Mouse (Mus musculus): Measurements from ENCODE around the gene Hinfp. TPM values are rescaled to one million over a fixed set of nuclear protein-coding genes. Genes with fewer than 3 reads are reported as not detected.

The Hinfp gene
- total and polyA plus RNA-seq, 3 experiments: 6.9 to 12.6 (median 10.2) TPM

- H3K9ac ChIP-seq (ENCODE audit: low read depth, low read length): no peak overlapping the region
- H3K36me3 ChIP-seq (ENCODE audit: control insufficient read depth, insufficient read depth, low read length): no peaks in the 10 kb centered on the region
- peaks cover 11% of the 10 kb centered on the region; the same call in 1 of the 2 replicates for H3K27me3 ChIP-seq (ENCODE audit: control insufficient read depth, insufficient read depth, low read length)
- H3K4me1 ChIP-seq (ENCODE audit: control insufficient read depth, insufficient read depth, low read length): peaks cover 3% of the 10 kb centered on the region; the same call in 1 of the 2 replicates
- peak in 1 of 2 experiments; percentile 31 for DNase-seq
- H3K27ac ChIP-seq: no peak overlapping the region
- intact Hi-C loops (cut with DNase I): no loop called here
- H3K4me3 ChIP-seq: no peak overlapping the region
- H3K79me2 ChIP-seq (replicated peaks; ENCODE audit: control insufficient read depth, insufficient read depth, low read length): no peaks in the 10 kb centered on the region
- WGBS: 35% methylated on average over 6 of the region's 6 CpGs
- TF ChIP-seq EP300 (IDR thresholded peaks at IDR 0.05; ENCODE audit: insufficient read depth, low read depth, low read length) (no peak), POLR2A (IDR thresholded peaks at IDR 0.05; ENCODE audit: insufficient read depth, low read depth, low read length) (no peak), CTCF (IDR thresholded peaks at IDR 0.05) (no peak)
These were observed 19.1 kb downstream of the Hinfp start for GRCm38 (mm10) chr9:44286256-44286850.

- no peak overlapping the region for H3K9ac ChIP-seq (ENCODE audit: low read depth, low read length)
- no peaks in the 10 kb centered on the region for H3K79me2 ChIP-seq (replicated peaks; ENCODE audit: control insufficient read depth, insufficient read depth, low read length)
- TF ChIP-seq POLR2A (IDR thresholded peaks at IDR 0.05; ENCODE audit: insufficient read depth, low read depth, low read length) (no peak), EP300 (IDR thresholded peaks at IDR 0.05; ENCODE audit: insufficient read depth, low read depth, low read length) (no peak), CTCF (IDR thresholded peaks at IDR 0.05) (no peak)
- 41% methylated on average over 5 of the region's 5 CpGs for WGBS
- no peak overlapping the region for H3K27ac ChIP-seq
- H3K4me1 ChIP-seq (ENCODE audit: control insufficient read depth, insufficient read depth, low read length): no peaks in the 10 kb centered on the region
- H3K36me3 ChIP-seq (ENCODE audit: control insufficient read depth, insufficient read depth, low read length): no peaks in the 10 kb centered on the region
- DNase-seq: no peak
- intact Hi-C loops (cut with DNase I): no loop called here
- peaks cover 9% of the 10 kb centered on the region; the same call in 1 of the 2 replicates for H3K27me3 ChIP-seq (ENCODE audit: control insufficient read depth, insufficient read depth, low read length)
- no peak overlapping the region for H3K4me3 ChIP-seq
These were observed 22.3 kb downstream of the Hinfp start for GRCm38 (mm10) chr9:44283183-44283582.

GRCm38 (mm10) chr9:44269973-44270372 lies 35.5 kb downstream of the Hinfp start:
- 88% methylated on average over 4 of the region's 4 CpGs for WGBS
- Histone ChIP-seq H3K36me3 (ENCODE audit: control insufficient read depth, insufficient read depth, low read length) (no peaks in the 10 kb centered on the region), H3K27ac (no peak overlapping the region), H3K4me1 (ENCODE audit: control insufficient read depth, insufficient read depth, low read length) (peaks cover 4% of the 10 kb centered on the region; the same call in 1 of the 2 replicates), H3K27me3 (ENCODE audit: control insufficient read depth, insufficient read depth, low read length) (no peaks in the 10 kb centered on the region), H3K79me2 (replicated peaks; ENCODE audit: control insufficient read depth, insufficient read depth, low read length) (no peaks in the 10 kb centered on the region), H3K4me3 (no peak overlapping the region), H3K9ac (ENCODE audit: low read depth, low read length) (no peak overlapping the region)
- no peak for TF ChIP-seq POLR2A (IDR thresholded peaks at IDR 0.05; ENCODE audit: insufficient read depth, low read depth, low read length)
- TF ChIP-seq CTCF (IDR thresholded peaks at IDR 0.05): no peak
- no peak for TF ChIP-seq EP300 (IDR thresholded peaks at IDR 0.05; ENCODE audit: insufficient read depth, low read depth, low read length)
- DNase-seq: no peak
- intact Hi-C loops (cut with DNase I): loop anchor here (1.0 to 10.0 kb wide), 3 partner anchors 21 to 285 kb away; no protein-coding TSS in a partner anchor

GRCm38 (mm10) chr9:44269077-44269476 lies 36.4 kb downstream of the Hinfp start:
- Histone ChIP-seq H3K27ac (no peak overlapping the region), H3K27me3 (ENCODE audit: control insufficient read depth, insufficient read depth, low read length) (no peaks in the 10 kb centered on the region), H3K4me3 (no peak overlapping the region), H3K36me3 (ENCODE audit: control insufficient read depth, insufficient read depth, low read length) (no peaks in the 10 kb centered on the region), H3K9ac (ENCODE audit: low read depth, low read length) (no peak overlapping the region), H3K79me2 (replicated peaks; ENCODE audit: control insufficient read depth, insufficient read depth, low read length) (no peaks in the 10 kb centered on the region), H3K4me1 (ENCODE audit: control insufficient read depth, insufficient read depth, low read length) (peaks cover 4% of the 10 kb centered on the region; the same call in 1 of the 2 replicates)
- 86% methylated on average over 3 of the region's 3 CpGs for WGBS
- TF ChIP-seq EP300 (IDR thresholded peaks at IDR 0.05; ENCODE audit: insufficient read depth, low read depth, low read length): no peak
- TF ChIP-seq CTCF (IDR thresholded peaks at IDR 0.05): peak; percentile 80
- DNase-seq: peak in 1 of 2 experiments; percentile 49
- intact Hi-C loops (cut with DNase I): loop anchor here (1.0 to 10.0 kb wide), 3 partner anchors 20 to 284 kb away; no protein-coding TSS in a partner anchor

GRCm38 (mm10) chr9:44268432-44268831 lies 37.0 kb downstream of the Hinfp start, which contains the start of gene Nlrx1:
Gene Nlrx1 (minus strand): TSS chr9:44268599.
- Histone ChIP-seq H3K36me3 (ENCODE audit: control insufficient read depth, insufficient read depth, low read length) (no peaks in the 10 kb centered on the region), H3K4me1 (ENCODE audit: control insufficient read depth, insufficient read depth, low read length) (peaks cover 4% of the 10 kb centered on the region; the same call in 1 of the 2 replicates), H3K27me3 (ENCODE audit: control insufficient read depth, insufficient read depth, low read length) (no peaks in the 10 kb centered on the region), H3K9ac (ENCODE audit: low read depth, low read length) (peak within 1 kb of the TSS; percentile 95), H3K4me3 (peak within 1 kb of the TSS; percentile 59), H3K27ac (peak within 1 kb of the TSS; percentile 91), H3K79me2 (replicated peaks; ENCODE audit: control insufficient read depth, insufficient read depth, low read length) (no peaks in the 10 kb centered on the region)
- intact Hi-C loops (cut with DNase I): loop anchor here (2.0 to 10.0 kb wide), 2 partner anchors 20 to 284 kb away; no protein-coding TSS in a partner anchor
- TF ChIP-seq EP300 (IDR thresholded peaks at IDR 0.05; ENCODE audit: insufficient read depth, low read depth, low read length): no peak
- TF ChIP-seq POLR2A (IDR thresholded peaks at IDR 0.05; ENCODE audit: insufficient read depth, low read depth, low read length): no peak
- TF ChIP-seq CTCF (IDR thresholded peaks at IDR 0.05): no peak
- DNase-seq: no peak
- WGBS: 54% methylated on average over 6 of the region's 6 CpGs

- Histone ChIP-seq H3K27ac (peak overlapping the region; percentile 91), H3K9ac (ENCODE audit: low read depth, low read length) (peak overlapping the region; percentile 95), H3K79me2 (replicated peaks; ENCODE audit: control insufficient read depth, insufficient read depth, low read length) (no peaks in the 10 kb centered on the region), H3K4me1 (ENCODE audit: control insufficient read depth, insufficient read depth, low read length) (peaks cover 4% of the 10 kb centered on the region; the same call in 1 of the 2 replicates), H3K27me3 (ENCODE audit: control insufficient read depth, insufficient read depth, low read length) (no peaks in the 10 kb centered on the region), H3K4me3 (peak overlapping the region; percentile 59), H3K36me3 (ENCODE audit: control insufficient read depth, insufficient read depth, low read length) (no peaks in the 10 kb centered on the region)
- TF ChIP-seq CTCF (IDR thresholded peaks at IDR 0.05) (peak; percentile 87), EP300 (IDR thresholded peaks at IDR 0.05; ENCODE audit: insufficient read depth, low read depth, low read length) (0 out of 2 replicates have a peak, but pooled peaks have one; percentile 34), POLR2A (IDR thresholded peaks at IDR 0.05; ENCODE audit: insufficient read depth, low read depth, low read length) (0 out of 2 replicates have a peak, but pooled peaks have one; percentile 46)
- intact Hi-C loops (cut with DNase I): loop anchor here (2.0 to 10.0 kb wide), 2 partner anchors 19 to 283 kb away; no protein-coding TSS in a partner anchor
- peak; percentile 91 to 93 for DNase-seq
- 4% methylated on average over 28 of the region's 28 CpGs for WGBS
These were observed 37.5 kb downstream of the Hinfp start for GRCm38 (mm10) chr9:44268027-44268360.
